Mouse (Mus musculus): Measurements from ENCODE around the gene Bcap31. TPM values are rescaled to one million over a fixed set of nuclear protein-coding genes. Genes with fewer than 3 reads are reported as not detected.
"Not testable (repeated sequence)": the region's sequence is repeated elsewhere in the genome, so short reads cannot be mapped to it uniquely, and the experiment has no call there.

The Bcap31 gene
- polyA plus RNA-seq (2012; ENCODE audit: insufficient read depth, low replicate concordance), result 18.5 and 52.2 TPM in 2 replicates

- Histone ChIP-seq H3K9me3 (no peaks in the 10 kb centered on the region), H3K36me3 (replicated peaks; ENCODE audit: low read length) (peaks cover 35% of the 10 kb centered on the region), H3K4me3 (replicated peaks) (peak within 1 kb of the TSS; percentile 96), H3K4me1 (peaks cover 49% of the 10 kb centered on the region), H3K27me3 (replicated peaks) (peaks cover 22% of the 10 kb centered on the region)
- TF ChIP-seq GATA1 (IDR thresholded peaks at IDR 0.05; ENCODE audit: borderline replicate concordance, low read length) (no peak), FLI1 (IDR thresholded peaks at IDR 0.05; ENCODE audit: low read length) (peak; percentile 74; the same call in 1 of the 2 replicates)
Observed at GRCm38 (mm10) chrX:73716109-73716661, at the start of gene Bcap31, which contains the start of gene Abcd1. Gene Bcap31, minus strand, starts transcription at chrX:73716175. Gene Abcd1, plus strand, starts transcription at chrX:73716597.

- peaks cover 64% of the 10 kb centered on the region for H3K4me1 ChIP-seq
- H3K4me3 ChIP-seq (replicated peaks), result peak overlapping the region; percentile 75
- H3K9me3 ChIP-seq, result no peaks in the 10 kb centered on the region
- TF ChIP-seq FLI1 (IDR thresholded peaks at IDR 0.05; ENCODE audit: low read length) (no peak), GATA1 (IDR thresholded peaks at IDR 0.05; ENCODE audit: borderline replicate concordance, low read length) (no peak)
- H3K27me3 ChIP-seq (replicated peaks), result peaks cover 44% of the 10 kb centered on the region
- H3K36me3 ChIP-seq (replicated peaks; ENCODE audit: low read length), result peaks cover 25% of the 10 kb centered on the region
Observed at GRCm38 (mm10) chrX:73765311-73765710, 49.3 kb upstream of the Bcap31 start.

DNA sequence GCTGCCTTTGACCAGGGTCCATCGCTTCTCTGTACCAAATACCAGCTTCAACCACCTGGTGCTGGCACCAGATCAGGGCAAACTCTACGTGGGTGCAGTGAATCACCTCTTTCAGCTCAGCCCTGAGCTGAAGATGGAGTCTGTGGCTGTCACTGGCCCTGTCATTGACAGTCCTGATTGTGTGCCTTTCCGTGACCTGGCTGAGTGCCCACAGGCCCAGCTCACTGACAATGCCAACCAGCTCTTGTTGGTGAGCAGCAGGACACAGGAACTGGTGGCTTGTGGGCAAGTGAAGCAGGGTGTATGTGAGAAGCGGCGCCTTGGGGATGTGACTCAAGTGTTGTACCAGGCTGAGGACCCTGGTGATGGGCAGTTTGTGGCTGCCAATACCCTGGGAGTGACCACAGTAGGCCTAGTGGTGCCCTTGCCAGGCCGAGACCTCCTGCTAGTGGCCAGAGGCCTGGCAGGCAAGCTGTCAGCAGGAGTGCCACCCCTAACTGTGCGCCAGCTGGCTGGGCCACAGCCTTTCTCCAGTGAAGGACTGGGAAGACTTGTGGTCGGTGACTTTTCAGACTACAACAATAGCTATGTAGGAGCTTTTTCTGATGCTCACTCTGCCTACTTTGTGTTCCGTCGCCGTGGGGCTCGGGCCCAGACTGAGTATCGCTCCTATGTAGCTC is 42.8 kb upstream of the Bcap31 start:
- TF ChIP-seq FLI1 (IDR thresholded peaks at IDR 0.05; ENCODE audit: low read length) (no peak), GATA1 (IDR thresholded peaks at IDR 0.05; ENCODE audit: borderline replicate concordance, low read length) (no peak)
- Histone ChIP-seq H3K4me3 (replicated peaks) (peak overlapping the region; percentile 31), H3K36me3 (replicated peaks; ENCODE audit: low read length) (no peaks in the 10 kb centered on the region), H3K9me3 (no peaks in the 10 kb centered on the region), H3K27me3 (replicated peaks) (peaks cover 43% of the 10 kb centered on the region), H3K4me1 (peaks cover 59% of the 10 kb centered on the region)

DNA sequence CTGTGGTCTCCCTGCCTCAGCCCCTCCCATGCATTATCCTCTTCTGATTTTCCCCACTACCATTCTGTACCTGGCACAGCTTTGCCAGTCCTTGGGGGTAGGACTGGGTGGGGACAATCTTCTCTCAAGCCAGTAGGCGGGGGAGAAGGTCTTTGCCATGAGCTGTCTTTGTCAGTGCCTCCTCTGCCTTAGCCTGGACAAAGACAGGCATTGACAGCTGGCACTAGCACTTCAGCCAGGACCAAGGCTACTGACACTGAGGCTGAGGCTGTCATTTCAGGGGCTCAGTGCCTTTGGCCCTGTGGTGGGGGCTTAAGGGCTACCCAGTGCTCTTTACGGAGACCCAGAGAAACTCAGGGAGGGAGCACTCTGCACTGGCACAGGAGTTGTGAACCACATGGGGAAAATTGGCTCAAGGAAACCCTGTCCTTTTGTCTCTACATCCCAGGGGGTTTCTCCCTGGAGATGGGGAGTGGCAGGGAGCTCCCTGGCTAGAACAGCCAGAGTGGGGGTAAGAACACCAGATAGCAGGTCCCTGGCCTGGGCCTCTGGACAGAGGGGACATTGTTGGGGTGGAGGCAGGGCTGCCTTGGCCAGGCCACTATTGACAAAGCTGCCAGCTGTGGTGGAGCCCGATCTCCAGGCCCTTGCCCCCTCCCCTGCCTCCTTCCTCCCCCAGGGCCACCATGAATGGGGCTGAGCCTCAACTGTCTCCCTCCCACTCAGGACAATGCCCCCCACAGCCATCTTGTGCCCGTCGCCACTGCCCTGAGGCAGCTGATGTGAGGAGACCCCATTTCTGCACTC is 40.6 kb upstream of the Bcap31 start, which contains the start of gene Plxnb3:
TSS of gene Plxnb3 (plus strand) at position 757 of the 807 bp plus-strand sequence.
- H3K27me3 ChIP-seq (replicated peaks), result peaks cover 31% of the 10 kb centered on the region
- peaks cover 53% of the 10 kb centered on the region for H3K4me1 ChIP-seq
- no peaks in the 10 kb centered on the region for H3K36me3 ChIP-seq (replicated peaks; ENCODE audit: low read length)
- H3K4me3 ChIP-seq (replicated peaks), result no peak within 1 kb of the TSS
- no peaks in the 10 kb centered on the region for H3K9me3 ChIP-seq
- TF ChIP-seq FLI1 (IDR thresholded peaks at IDR 0.05; ENCODE audit: low read length) (no peak), GATA1 (IDR thresholded peaks at IDR 0.05; ENCODE audit: borderline replicate concordance, low read length) (no peak)

GRCm38 (mm10) chrX:73748977-73749376 is 33.0 kb upstream of the Bcap31 start:
- Histone ChIP-seq H3K9me3 (no peaks in the 10 kb centered on the region), H3K36me3 (replicated peaks; ENCODE audit: low read length) (no peaks in the 10 kb centered on the region), H3K4me1 (peaks cover 4% of the 10 kb centered on the region), H3K4me3 (replicated peaks) (no peak overlapping the region), H3K27me3 (replicated peaks) (peaks cover 1% of the 10 kb centered on the region)
- no peak for TF ChIP-seq GATA1 (IDR thresholded peaks at IDR 0.05; ENCODE audit: borderline replicate concordance, low read length)
- no peak for TF ChIP-seq FLI1 (IDR thresholded peaks at IDR 0.05; ENCODE audit: low read length)

DNA sequence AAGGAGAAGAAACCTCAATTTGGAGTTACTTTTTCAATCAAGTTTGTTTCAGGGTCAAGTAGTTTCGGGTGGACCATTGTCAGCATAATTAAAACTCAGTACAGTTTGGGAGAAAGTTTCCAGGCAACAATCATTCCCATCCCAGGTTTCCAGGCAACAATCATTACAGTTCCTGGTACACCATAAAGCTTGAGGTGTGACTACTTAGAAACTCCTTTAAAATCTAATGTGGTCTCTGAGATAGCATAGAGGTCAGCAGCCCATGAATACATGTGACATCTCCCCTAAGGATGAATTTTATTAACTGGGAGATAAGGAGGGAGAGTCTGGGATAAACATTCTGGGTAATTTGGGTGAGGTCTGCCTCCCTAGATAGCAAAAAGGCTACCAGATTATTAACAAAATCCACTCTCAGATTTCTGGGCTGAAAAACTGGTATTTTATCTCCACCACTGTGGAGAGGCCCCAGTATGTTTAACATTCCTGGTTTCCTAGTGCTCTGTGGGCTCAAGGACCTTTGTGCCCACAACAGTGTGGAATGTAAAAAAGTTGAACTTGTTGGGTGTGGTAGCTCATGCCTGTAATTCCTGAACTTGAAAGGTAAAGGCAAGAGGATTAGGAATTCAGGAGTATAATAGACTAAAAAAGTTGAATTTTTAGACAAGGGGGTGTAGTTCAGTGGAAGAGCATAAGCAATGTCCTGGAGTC is 29.0 kb upstream of the Bcap31 start:
- TF ChIP-seq GATA1 (IDR thresholded peaks at IDR 0.05; ENCODE audit: borderline replicate concordance, low read length) (no peak), FLI1 (IDR thresholded peaks at IDR 0.05; ENCODE audit: low read length) (no peak)
- Histone ChIP-seq H3K9me3 (no peaks in the 10 kb centered on the region), H3K27me3 (replicated peaks) (no peaks in the 10 kb centered on the region), H3K4me1 (no peaks in the 10 kb centered on the region), H3K36me3 (replicated peaks; ENCODE audit: low read length) (no peaks in the 10 kb centered on the region), H3K4me3 (replicated peaks) (no peak overlapping the region)

GRCm38 (mm10) chrX:73739841-73740240 is 23.9 kb upstream of the Bcap31 start:
- not testable (repeated sequence) for H3K4me1 ChIP-seq; H3K9me3 ChIP-seq; H3K4me3 ChIP-seq (replicated peaks)
- H3K36me3 ChIP-seq (replicated peaks; ENCODE audit: low read length), result peaks cover 23% of the 10 kb centered on the region
- H3K27me3 ChIP-seq (replicated peaks), result peaks cover 16% of the 10 kb centered on the region

- Histone ChIP-seq H3K27me3 (replicated peaks) (peaks cover 23% of the 10 kb centered on the region), H3K4me1 (no peaks in the 10 kb centered on the region), H3K4me3 (replicated peaks) (no peak overlapping the region), H3K9me3 (no peaks in the 10 kb centered on the region), H3K36me3 (replicated peaks; ENCODE audit: low read length) (peaks cover 30% of the 10 kb centered on the region)
- TF ChIP-seq GATA1 (IDR thresholded peaks at IDR 0.05; ENCODE audit: borderline replicate concordance, low read length) (no peak), FLI1 (IDR thresholded peaks at IDR 0.05; ENCODE audit: low read length) (no peak)
Observed at GRCm38 (mm10) chrX:73739151-73739550, 23.2 kb upstream of the Bcap31 start.

DNA sequence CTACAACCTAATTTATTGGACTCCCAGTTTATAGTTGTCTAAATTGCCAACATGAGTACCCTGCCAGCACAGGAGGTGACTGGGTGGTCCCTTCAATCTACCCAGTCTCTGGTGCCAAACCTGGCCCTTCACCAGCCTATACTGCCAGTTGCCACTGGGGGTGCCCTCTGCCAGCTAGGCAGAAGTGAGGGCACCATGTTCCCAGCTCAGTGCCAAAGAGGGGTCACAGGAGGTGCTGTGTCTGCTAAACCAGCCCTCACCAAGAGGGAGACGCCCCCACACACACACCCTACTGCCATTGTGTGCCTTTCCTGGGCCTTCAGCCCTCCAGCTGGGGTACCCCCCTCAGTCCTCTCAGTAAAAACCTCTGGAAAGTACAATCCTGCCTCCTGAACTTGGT is 22.2 kb upstream of the Bcap31 start:
- Histone ChIP-seq H3K9me3 (no peaks in the 10 kb centered on the region), H3K27me3 (replicated peaks) (peaks cover 23% of the 10 kb centered on the region), H3K4me3 (replicated peaks) (no peak overlapping the region), H3K36me3 (replicated peaks; ENCODE audit: low read length) (peaks cover 37% of the 10 kb centered on the region), H3K4me1 (no peaks in the 10 kb centered on the region)
- TF ChIP-seq FLI1 (IDR thresholded peaks at IDR 0.05; ENCODE audit: low read length) (no peak), GATA1 (IDR thresholded peaks at IDR 0.05; ENCODE audit: borderline replicate concordance, low read length) (no peak)

All from megakaryocyte, embryonic 14.5 days (primary cell).